Mouse (Mus musculus) midbrain, embryonic 16.5 days (tissue): ENCODE measurements around the gene Nars2. TPM values are rescaled to one million over a fixed set of nuclear protein-coding genes. Genes with fewer than 3 reads are reported as not detected.
A peak's percentile ranks its signal among the peaks of the same experiment; 100 is the strongest.

Experiments
- ATAC-seq: fragments of 200-750 bp; cut with Nextera tagmentation; 2 replicates; pipeline ENCODE4 v1.8.0; 2017; ENCODE audit warnings: moderate TSS enrichment
- H3K27ac ChIP-seq: fragments of 300-500 bp; sonication (generic); 2 replicates; pipeline ENCODE4 v1.5.1; 2014; ENCODE audit warnings: mild to moderate bottlenecking, low read length, mixed read lengths
- H3K27me3 ChIP-seq: fragments of 300-500 bp; sonication (generic); 2 replicates; pipeline ENCODE4 v1.6.1; 2014; ENCODE audit warnings: low read depth, low read length, mixed read lengths; ENCODE audit not compliant: control insufficient read depth, insufficient read depth
- H3K36me3 ChIP-seq: fragments of 300-500 bp; sonication (generic); 2 replicates; pipeline ENCODE4 v1.6.1; 2014; ENCODE audit warnings: mild to moderate bottlenecking, low read length, moderate library complexity, mixed read lengths; ENCODE audit not compliant: control insufficient read depth, insufficient read depth
- H3K4me1 ChIP-seq: fragments of 300-500 bp; sonication (generic); 2 replicates; pipeline ENCODE4 v1.6.1; 2014; ENCODE audit warnings: mild to moderate bottlenecking, low read length, mixed read lengths; ENCODE audit not compliant: control insufficient read depth, insufficient read depth
- H3K4me2 ChIP-seq: fragments of 300-500 bp; sonication (generic); 2 replicates; pipeline ENCODE4 v1.6.1; 2014; ENCODE audit warnings: mild to moderate bottlenecking, low read length, mixed read lengths
- H3K4me3 ChIP-seq: fragments of 300-500 bp; sonication (generic); 2 replicates; pipeline ENCODE4 v1.5.1; 2014; ENCODE audit warnings: low read depth, mild to moderate bottlenecking, low read length, moderate library complexity, mixed read lengths
- H3K9ac ChIP-seq: fragments of 300-500 bp; sonication (generic); 2 replicates; pipeline ENCODE4 v1.6.1; 2014; ENCODE audit warnings: low read depth, low read length, mixed read lengths
- H3K9me3 ChIP-seq: fragments of 300-500 bp; sonication (generic); replicated peaks from 2 replicates; pipeline ENCODE4 v1.6.1; 2014; ENCODE audit warnings: mild to moderate bottlenecking, low read length, mixed read lengths; ENCODE audit not compliant: control insufficient read depth, poor library complexity, severe bottlenecking
- WGBS: fragments of 180-500 bp; shearing (Covaris S2); extraction: QIAGEN DNeasy Blood & Tissue Kit; methylation state at CpG from one replicate; pipeline ENCODE4 v1.1.7; 2014; 5-methylcytosine and 5-hydroxymethylcytosine counted together
- polyA plus RNA-seq: library from polyadenylated mRNA; unstranded; fragments of >200 nt; fragmentation: Nextera tagmentation; extraction: Ambion mirVana; gene quantifications from 2 replicates; pipeline ENCODE4 v1.2.1, GENCODE M21; 2015

Nars2 gene
- polyA plus RNA-seq, 1 experiment from 2014 or later: 16.1 TPM

- H3K36me3 ChIP-seq: no peaks in the 10 kb centered on the region
- no peak overlapping the region for H3K9ac ChIP-seq
- peak overlapping the region; percentile 86; the same call in 1 of the 2 replicates for H3K4me2 ChIP-seq
- WGBS: 82% methylated on average over 9 of the region's 9 CpGs
- no peak for ATAC-seq
- peaks cover 9% of the 10 kb centered on the region for H3K4me1 ChIP-seq
- H3K27me3 ChIP-seq: no peaks in the 10 kb centered on the region
- no peaks in the 10 kb centered on the region for H3K9me3 ChIP-seq
- H3K27ac ChIP-seq: no peak overlapping the region
- H3K4me3 ChIP-seq: no peak overlapping the region
These were observed 132.3 kb downstream of the Nars2 start for GRCm38 (mm10) chr7:97083579-97083978.

- Histone ChIP-seq H3K9ac (no peak overlapping the region), H3K4me3 (no peak overlapping the region), H3K27ac (no peak overlapping the region), H3K36me3 (no peaks in the 10 kb centered on the region), H3K4me2 (no peak overlapping the region), H3K9me3 (no peaks in the 10 kb centered on the region), H3K4me1 (peaks cover 9% of the 10 kb centered on the region), H3K27me3 (no peaks in the 10 kb centered on the region)
- no peak for ATAC-seq
- 97% methylated on average over 1 of the region's 1 CpGs for WGBS
These were observed 132.9 kb downstream of the Nars2 start for GRCm38 (mm10) chr7:97084181-97084580.

DNA sequence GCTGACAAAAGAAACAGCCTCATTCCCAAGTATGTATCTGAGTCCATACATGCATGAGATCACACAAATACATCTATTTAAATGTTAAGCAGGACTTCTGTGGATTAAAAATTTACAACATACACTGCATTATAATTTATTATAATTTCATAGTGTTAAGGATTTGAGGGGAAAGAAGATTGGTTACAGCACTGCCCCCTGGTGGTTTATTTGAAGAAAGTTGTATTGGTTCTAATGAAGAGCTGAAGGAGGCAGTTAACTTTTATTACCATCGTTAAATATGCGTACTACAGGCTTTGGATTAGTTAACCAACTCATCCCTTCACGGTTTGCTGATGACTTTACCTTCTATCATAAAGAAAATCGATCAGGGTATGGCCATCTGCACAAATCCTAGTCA, 134.0 kb downstream of the Nars2 start:
- no peak overlapping the region for H3K4me3 ChIP-seq
- H3K9me3 ChIP-seq: no peaks in the 10 kb centered on the region
- no peak for ATAC-seq
- WGBS: 10% methylated on average over 4 of the region's 4 CpGs
- H3K9ac ChIP-seq: no peak overlapping the region
- H3K27me3 ChIP-seq: no peaks in the 10 kb centered on the region
- no peak overlapping the region for H3K27ac ChIP-seq
- no peaks in the 10 kb centered on the region for H3K36me3 ChIP-seq
- H3K4me2 ChIP-seq: no peak overlapping the region
- peaks cover 9% of the 10 kb centered on the region for H3K4me1 ChIP-seq

- Histone ChIP-seq H3K27ac (no peak overlapping the region), H3K4me3 (no peak overlapping the region), H3K36me3 (no peaks in the 10 kb centered on the region), H3K9ac (no peak overlapping the region), H3K9me3 (no peaks in the 10 kb centered on the region), H3K4me1 (no peaks in the 10 kb centered on the region), H3K4me2 (no peak overlapping the region), H3K27me3 (no peaks in the 10 kb centered on the region)
- 86% methylated on average over 3 of the region's 3 CpGs for WGBS
- no peak for ATAC-seq
These were observed 142.9 kb downstream of the Nars2 start for GRCm38 (mm10) chr7:97094241-97094640.

DNA sequence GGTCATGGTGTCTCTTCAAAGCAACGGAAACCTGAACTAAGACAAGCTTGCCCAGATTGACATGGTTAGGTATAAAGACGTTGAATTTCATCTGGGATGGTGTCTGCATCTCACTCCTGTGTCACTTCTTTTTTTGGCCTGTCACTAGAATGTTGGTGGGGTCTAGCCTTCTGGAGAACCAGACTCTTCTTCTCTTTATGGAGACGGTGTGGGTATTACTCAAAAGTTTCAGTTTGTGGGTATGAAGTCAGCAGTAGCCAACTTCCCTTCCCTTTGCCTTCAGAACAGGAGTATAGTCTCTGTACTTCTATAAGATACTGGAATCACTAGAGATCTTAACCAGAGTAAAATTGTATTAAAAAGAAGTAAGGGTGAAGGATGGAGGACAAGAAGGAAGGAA, 156.8 kb downstream of the Nars2 start:
- WGBS: 94% methylated on average over 3 of the region's 3 CpGs
- no peak for ATAC-seq
- H3K4me3 ChIP-seq: no peak overlapping the region
- no peak overlapping the region for H3K9ac ChIP-seq
- no peak overlapping the region for H3K4me2 ChIP-seq
- no peaks in the 10 kb centered on the region for H3K27me3 ChIP-seq
- H3K9me3 ChIP-seq: no peaks in the 10 kb centered on the region
- H3K4me1 ChIP-seq: no peaks in the 10 kb centered on the region
- no peak overlapping the region for H3K27ac ChIP-seq
- no peaks in the 10 kb centered on the region for H3K36me3 ChIP-seq

Other genes starting within 250 kb of the Nars2 start
- gene Gab2, start 130.1 kb downstream of the Nars2 start, polyA plus RNA-seq: 19.9 and 20.3 TPM in 2 replicates